Mouse (Mus musculus): ENCODE data around the gene Gata5.

Gene Gata5

DNA sequence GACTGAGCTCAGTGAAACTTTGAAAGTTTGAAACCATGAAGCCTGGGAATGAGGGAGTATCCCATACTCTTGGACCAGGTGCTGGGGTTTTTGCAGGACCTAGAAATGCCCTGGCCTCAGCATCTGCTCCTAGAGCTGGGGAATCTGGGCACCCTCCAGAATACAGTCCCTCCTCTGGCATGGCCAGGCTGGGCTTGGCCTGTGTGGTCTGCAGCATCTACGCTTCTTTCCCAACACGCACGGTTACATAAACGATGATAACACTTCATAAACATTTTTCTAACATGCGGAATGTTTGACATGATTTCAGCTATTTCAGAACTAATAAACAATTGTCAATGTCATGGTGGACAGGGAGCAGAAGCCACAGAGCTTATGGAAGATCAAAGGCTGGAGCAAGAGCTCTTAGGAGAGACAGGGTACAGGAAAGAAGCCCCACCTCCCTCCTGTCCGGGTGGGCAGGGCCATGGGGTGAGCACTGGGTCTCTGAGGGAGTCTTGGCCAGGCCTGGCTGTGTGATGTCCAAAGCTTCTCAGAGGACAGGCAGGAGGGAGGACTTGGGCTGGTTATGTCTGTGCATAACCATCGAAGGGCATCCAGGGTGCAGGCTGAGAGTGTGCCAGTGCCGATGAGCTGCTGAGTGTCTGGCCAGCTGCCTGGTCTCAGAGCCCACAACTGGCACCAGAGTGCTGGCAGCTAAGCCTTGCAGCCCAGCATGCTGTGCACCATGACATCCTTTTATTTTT is 27.9 kb downstream of the Gata5 start:
- no peak for DNase-seq

DNA sequence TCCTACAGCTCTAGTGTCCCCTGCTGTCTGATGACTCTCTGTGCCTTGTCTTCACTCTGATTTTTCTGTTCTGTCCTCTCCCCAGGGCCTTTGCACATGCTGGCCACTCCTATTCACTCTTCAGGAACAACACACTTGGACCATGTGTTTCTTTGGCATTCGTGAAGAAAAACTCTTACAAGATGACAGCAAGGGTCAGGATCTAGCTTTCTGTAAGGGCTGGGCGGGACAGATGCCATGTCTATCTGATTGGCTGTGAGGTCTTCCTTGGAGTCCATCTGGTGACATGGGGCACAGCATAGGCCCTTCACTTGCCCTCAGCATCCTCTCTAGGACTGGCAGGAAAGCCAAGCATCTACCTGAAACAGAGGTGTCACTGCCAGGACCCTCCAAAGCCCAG is 28.5 kb downstream of the Gata5 start:
- no peak for DNase-seq

DNA sequence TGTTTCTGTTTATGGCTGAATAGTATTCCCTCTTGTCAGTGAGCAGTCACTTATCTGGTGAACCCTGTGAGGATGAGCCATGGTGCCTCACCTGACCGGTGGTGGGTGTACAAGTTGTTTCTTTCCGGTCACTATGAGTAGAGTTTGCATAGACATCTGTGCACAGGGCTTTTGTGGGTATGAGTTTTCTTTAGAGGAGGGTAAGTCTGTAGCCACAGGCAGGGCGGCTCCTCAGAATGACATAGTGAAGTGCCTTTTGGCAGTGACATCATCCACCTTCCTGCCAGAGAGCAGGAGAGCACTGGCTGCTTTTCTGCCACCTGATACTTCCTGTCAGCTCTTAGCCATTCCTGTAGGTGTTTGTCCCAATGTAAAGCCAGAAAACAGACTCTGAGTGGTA is 29.0 kb downstream of the Gata5 start:
- no peak for DNase-seq

DNA sequence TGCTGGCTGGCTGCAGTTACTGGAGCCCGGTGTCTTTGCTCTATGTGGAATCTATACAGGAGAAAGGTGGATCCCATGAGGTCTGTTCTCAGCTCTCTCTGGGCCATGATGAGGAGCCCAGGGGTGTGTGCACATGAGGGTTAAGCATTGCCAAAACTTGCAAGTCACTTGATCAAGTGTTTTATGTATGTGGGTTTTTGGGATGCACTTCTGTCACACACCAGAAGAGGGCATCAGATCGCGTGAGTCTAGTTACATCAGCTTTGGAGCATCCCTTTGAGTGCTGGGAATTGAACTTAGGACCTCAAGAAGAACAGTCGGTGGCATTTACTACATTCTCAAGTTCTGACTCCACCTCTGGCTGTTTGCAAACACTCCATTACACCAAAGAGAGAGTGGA is 29.9 kb downstream of the Gata5 start:
- DNase-seq, result no peak

DNA sequence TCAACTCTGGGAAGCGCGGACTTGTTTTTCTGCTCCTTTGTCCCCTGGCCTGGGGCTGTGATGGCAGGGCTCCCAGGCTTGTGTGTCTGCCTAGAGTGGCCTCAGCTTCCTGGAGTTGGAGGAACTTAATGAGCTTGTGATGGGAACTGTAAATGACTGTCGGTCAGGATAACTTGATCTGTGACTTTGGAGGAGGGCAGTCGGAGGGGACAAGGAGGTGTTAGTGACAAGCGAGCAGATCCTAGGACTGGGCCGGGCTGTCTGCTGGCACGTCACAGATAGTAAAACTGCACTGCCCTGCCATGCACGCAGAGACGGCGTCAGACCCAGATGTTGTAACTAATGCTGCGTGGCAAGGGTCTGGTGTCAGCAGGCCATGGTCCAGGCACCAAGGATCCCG is 31.0 kb downstream of the Gata5 start:
- no peak for DNase-seq

DNA sequence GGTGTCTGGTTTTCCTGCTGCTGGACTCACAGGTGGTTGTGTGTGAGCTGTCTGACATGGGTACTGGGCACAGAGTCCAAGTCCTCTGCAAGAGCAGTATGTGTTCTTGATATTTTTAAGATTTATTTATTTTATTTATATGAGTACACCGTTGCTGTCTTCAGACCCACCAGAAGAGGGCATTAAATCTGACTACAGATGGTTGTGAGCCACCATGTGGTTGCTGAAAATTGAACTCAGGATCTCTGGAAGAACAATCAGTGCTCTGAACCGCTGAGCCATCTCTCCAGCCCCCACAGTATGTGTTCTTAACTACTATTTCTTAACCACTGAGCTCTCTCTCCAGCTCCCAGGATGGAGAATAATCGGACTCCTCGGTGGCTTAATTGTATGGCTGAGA is 32.3 kb downstream of the Gata5 start:
- DNase-seq, result no peak

DNA sequence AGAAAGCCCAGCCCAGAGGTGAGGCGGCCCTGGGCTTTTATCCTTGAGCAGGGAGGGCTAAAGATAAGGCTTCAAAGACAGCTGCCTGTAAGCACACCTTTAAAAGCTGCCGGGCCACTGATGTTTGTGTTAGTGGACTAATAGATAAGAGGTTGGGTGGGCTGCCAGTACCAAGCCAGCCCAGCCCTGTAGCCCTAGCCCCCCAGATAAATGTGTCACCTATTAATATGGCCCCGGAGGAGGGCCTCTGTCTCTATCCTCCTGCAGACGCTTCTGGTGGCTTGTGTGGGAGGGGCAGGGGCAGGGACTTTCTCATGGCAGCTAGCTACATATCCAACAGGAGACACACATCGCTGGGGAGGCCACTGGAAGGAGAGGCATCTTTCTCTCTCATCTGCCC is 33.7 kb downstream of the Gata5 start:
- no peak for DNase-seq

DNA sequence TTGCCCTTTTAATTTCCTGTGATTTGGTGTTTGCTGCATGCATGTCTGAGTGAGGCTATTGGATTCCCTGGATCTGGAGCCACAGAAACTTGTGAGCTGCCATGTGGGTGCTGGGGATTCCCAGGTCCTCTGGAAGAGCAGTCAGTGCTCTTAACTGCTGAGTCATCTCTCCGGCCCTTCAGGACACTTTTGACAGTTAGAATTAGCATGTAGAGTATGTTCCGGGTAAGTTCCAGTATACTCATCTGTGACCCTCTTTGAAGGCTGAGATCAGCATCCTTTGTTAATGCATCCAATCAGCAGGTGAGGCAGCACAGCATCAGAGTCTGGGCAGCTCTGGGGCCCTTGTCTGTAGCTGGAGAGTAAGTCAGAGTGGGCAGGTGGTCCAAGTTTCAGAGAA is 34.2 kb downstream of the Gata5 start:
- no peak for DNase-seq

DNA sequence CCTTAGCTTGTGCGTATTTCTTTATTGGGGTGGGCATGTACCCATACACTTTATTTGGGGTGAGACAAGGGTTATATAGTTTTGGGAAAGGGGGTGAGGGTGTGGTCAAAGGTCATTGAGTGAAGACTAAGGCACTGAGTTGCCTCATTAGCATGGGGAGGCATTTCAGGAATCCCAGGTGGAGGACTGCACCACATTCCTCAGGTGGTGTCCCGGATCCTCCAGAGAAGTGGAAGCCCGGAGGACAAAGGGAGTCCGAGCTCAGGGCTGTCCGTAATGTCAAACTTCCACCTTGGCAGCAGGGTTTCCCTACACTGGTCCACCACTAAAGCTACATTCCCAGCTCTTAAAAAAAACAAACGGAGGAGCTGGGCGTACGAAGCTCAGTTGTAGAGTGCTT is 41.6 kb downstream of the Gata5 start:
- DNase-seq, result no peak

DNA sequence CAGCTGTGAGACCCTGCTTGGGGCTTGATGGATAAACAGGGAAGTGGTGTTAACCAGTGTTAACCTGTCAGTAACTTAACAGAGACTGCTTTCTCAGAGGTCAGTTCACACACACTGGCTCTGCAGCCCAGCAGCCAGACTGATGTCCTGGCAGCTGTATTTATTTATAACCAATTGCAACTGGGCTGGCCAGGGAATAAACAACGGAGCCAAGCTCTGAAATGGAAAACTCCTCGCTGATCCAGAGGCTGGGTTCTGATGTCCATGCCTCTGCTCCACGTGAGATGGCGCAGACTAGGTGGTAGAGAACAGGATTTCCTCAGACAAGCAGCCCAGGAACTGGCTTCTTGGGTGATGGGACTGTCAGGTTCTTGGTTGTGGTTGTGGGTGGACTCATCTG is 42.5 kb downstream of the Gata5 start:
- DNase-seq, result no peak

DNA sequence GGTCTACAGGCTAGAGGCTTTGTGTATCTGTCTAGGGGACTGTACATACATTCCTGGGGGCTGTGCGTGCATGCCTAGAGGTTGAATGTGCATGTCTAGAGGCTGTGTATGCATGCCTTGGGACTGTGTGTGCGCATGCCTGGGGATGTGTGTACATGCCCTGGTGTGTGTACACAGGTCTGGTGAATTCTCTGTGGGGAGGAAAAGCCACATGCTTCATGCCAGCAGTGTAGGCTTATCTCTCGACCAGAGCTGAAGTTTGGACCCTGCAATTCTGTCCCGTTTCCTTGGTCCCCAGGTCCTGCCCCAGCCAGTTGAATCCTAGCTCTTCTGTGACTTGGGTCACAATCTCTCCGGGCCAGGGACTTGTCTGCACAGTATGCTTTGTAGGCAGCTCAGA is 42.9 kb downstream of the Gata5 start:
- no peak for DNase-seq

DNA sequence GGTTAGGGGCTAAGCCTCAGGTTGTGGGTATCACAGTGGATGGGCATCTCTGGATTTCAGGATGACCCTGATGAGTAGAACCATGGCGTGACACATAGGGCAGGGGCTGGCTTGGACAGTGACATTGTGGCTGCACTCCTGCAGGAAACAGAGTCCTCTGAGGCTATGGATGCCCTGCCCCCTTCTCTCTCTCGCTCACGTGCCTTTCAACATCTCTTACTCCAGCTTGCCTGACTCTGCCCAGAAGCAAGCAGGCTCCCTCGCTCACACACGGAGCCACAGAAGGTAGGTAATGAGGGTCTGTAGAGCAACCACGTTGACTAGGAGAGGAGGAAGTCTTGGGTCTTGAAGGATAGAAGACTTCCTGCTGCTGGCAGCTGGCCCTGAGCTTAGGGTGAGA is 44.0 kb downstream of the Gata5 start:
- no peak for DNase-seq

DNA sequence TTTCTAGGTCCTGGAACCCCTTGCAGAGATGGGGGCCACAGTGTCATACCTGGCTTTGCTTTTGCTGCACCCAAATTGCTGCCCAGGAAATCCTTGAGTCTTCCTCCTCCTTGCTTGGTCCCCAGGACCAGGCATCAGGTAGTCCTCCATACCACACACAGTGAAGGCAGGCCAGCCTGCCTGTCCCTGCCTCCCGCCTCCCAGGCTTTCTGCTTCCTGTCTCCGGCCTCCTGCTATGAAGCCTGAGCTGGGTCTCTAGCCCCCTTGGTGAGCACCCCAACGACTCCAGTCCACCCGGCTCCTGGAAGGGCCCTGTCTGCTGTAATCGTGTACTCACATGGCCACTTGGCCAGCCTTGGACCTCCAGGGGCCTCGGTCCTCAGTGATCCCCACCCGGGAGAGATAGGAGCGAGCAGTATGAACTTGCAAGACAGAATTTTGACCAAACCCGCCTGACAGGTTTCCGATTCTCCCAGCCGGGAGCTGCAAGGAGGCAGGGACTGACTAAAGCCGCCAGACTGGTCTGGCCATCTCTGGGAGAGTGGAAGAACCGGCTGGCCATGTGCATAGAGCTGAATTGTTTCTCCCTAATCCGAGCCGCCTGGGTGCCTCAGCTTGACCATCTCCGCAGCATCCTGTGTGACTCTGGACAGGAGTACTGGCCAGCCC is 44.9 kb downstream of the Gata5 start, which contains the start of gene Rbbp8nl:
Gene Rbbp8nl, minus strand, starts transcription at position 440 of the 669 bp plus-strand sequence.
- DNase-seq, result no peak

DNA sequence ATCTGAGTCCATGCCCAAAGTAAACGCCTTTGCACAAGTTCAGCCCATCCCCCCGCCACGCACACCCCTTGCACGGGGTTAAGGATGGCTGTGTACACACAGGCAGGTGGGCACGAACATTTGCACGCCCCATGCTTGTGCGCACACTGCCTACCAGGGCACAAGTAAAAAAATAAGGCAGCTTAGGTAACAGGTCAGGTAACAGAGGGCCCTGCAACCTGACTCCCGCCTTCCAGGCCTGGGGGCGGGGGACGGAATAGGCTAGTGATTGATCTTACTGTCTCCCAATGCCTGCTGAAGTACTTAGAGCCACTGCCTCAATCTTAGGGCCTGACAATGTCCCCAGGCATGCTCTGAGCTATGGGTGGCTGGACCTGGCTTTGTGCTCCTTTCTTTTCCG is 45.5 kb downstream of the Gata5 start:
- no peak for DNase-seq

DNA sequence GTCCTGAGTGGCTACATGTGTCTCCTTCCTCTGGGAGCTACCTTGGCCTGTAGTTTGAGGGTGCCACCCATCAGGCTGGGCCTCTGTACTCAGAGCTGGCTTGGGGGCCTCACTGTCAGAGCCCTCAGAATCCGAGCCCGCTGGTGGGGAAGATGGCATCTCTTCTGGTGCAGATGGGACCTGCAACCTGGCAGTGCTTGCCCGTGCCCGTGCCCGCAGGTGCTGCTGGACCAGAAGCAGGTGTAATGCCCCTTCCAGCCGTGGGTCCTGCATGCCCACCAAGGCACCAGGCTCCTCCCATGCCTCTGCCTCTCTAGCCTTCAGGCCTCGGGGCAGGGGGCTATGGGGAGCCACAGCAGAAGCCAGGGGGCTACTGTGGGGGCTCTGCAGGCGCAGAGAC is 55.2 kb downstream of the Gata5 start:
- no peak for DNase-seq

DNA sequence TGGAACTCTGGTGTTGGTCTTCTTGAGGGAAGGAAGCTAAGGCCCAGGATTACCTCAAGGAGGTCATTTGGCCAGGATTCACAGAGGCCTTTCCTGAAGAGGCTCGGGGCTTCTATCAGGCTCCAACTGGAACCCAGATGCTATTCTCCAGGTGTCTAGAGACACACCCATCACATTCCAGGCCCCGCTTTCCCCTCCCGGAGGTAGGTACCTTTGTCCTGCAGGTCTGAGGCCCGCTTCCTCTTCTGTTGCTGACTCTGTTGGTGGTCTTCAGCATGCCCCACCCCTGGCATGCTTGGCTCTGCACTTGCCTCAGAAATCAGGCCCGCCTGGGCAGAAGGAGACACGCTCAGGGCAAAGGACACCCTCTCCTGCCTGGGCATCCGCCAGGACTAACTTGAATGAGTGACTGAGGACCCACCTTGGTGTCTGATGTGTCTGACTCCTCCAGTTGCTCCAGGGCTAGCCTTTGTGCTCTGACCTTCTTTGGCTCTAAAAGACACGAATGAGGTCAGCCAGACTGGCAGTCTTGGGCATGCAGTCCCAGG is 56.7 kb downstream of the Gata5 start:
- no peak for DNase-seq

DNA sequence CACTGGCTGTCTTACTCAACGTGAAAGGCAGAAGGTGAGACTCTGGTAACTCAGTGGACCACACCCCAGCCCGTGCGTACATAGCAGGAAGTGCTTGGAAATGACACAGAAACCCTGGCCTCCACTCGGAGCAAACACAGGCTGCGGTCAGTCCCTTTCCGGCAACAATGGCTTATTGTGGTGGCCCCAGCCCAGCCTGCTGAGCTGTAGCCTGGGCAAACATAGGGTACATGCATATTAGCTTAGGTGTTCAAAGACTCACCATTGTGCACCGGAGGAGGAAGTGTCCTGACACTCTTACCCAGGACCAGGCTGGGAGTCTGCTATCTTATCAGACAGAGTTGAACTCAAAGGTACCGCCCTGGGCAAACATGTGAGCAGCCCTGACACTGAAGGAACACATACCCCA is 57.6 kb downstream of the Gata5 start:
- DNase-seq, result peak; percentile 28

DNA sequence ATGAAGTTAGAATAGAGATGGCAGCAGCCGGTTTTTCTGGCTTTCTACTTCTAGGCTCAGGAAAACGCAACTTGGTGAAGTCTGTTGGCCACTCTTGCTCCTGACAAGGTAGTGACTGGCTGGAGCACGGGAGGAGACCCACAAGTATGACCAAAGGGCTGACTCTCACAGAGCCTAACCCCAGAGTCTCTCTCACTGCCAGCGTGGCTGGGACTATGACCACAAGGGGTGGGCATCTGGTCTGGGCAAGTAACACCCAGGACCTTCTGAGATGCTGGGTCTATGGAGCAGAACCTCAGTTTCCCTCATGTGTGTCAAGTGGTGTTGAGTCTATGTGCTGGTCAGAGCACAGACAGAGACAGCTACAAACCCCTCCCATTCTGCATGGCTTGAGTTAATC is 58.1 kb downstream of the Gata5 start:
- DNase-seq, result no peak

DNA sequence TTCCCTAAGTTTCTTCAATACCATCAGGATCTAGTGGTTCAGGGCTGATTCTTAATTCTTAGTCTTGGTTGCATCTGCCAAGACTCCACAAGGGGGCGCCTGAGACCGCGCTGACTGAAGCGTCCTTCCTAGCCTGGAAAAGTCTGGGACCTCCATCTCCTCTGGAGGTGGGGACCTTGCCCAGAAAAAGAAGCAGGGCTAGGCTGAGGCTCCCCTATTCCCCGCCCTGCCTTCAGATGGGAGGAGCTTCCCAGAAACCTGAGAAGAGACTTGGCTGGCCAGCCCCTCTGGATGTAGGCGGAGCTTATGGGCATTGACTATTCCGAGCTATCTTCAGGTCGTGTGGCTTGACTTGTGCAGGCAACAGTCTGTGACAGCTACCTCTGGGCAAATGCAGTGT is 58.7 kb downstream of the Gata5 start:
- peak; percentile 60 for DNase-seq

All from thymus, postnatal 14 days (tissue).